Comparison of ENCODE assay signal across 14 mouse cellular contexts in the genomic region with DNA sequence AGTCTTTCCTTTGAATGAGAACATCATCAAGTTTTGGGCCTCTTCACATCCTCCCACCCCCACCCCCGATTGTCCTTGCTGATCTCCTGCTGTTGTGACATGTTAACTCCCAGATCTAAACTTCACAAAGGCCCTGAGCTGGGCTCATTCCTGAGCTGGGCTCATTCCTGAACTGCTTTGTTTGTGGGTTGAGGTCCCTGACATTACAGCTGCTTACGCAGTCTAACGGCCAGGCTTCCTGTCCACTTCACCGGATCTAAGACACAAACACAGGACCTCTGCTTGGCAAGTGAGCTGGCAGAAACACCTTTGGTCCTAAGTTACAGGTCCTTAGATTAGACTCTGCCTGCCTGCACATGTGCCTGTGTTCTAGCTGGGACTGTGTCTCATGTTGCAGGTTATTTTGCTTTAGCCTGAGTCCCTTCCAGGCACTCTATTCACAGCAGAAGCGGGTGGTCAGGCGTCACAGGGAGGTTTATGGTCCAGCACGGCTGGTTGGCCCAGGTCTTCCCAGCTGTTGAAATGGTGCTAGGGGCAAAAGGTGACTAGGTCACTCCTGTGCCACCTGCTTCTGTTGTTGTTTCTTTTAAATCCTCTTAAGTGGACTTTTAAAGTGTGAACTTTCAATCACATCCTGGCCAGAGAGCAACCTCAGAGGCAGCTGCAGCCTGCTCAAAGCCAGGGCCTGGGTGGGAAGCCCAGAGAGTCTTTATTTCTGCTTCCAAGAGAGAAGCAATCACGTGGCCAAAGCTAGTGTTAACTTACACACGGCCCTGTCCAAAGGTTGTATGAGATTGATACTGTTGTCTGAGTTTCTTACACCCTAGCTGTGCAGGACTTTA.
DNase-seq lines count a peak whose midpoint lies in the region; ATAC-seq and TF ChIP-seq lines count a peak whose summit lies in the region.
"Had no signal": no experiment of that assay in that cellular context is flagged by ENCODE, and none has a peak within 500 bp of the region (broad histone marks: within the 10 kb centered on the region; RNA-seq: fewer than 3 reads in every experiment).

No protein-coding gene starts in this region.

- WGBS in neural tube, embryonic 15.5 days, result 14% methylated on average over 9 of the region's 9 CpGs
- 20% methylated on average over 9 of the region's 9 CpGs for WGBS in intestine, postnatal 0 days
- WGBS in stomach, embryonic 16.5 days, result 23% methylated on average over 9 of the region's 9 CpGs
- WGBS in forebrain, embryonic 11.5 days, result 6% methylated on average over 9 of the region's 9 CpGs
- WGBS in midbrain, embryonic 15.5 days, result 15% methylated on average over 9 of the region's 9 CpGs

- no peak for TF ChIP-seq CTCF in intestine, postnatal 0 days (IDR thresholded peaks at IDR 0.05; ENCODE audit: low read depth)

- no peaks in the 10 kb centered on the region for H3K4me1 ChIP-seq in neural tube, embryonic 15.5 days
- H3K4me1 ChIP-seq in intestine, postnatal 0 days (replicated peaks; ENCODE audit: control insufficient read depth, insufficient read depth, low read length), result no peaks in the 10 kb centered on the region
- no peaks in the 10 kb centered on the region for H3K4me1 ChIP-seq in stomach, embryonic 16.5 days (ENCODE audit: control insufficient read depth, insufficient read depth, low read length)
- peaks cover 4% of the 10 kb centered on the region; the same call in 1 of the 2 replicates for H3K4me1 ChIP-seq in forebrain, embryonic 11.5 days (replicated peaks; ENCODE audit: control insufficient read depth, insufficient read depth, low read length)
- no peaks in the 10 kb centered on the region for H3K4me1 ChIP-seq in midbrain, embryonic 15.5 days
- H3K4me1 ChIP-seq: embryonic facial prominence, embryonic 15.5 days had no signal

- H3K9me3 ChIP-seq in neural tube, embryonic 15.5 days (replicated peaks), result no peaks in the 10 kb centered on the region
- no peaks in the 10 kb centered on the region for H3K9me3 ChIP-seq in intestine, postnatal 0 days (ENCODE audit: control insufficient read depth)
- no peaks in the 10 kb centered on the region for H3K9me3 ChIP-seq in stomach, embryonic 16.5 days (replicated peaks; ENCODE audit: control insufficient read depth, low read length)
- H3K9me3 ChIP-seq in forebrain, embryonic 11.5 days (ENCODE audit: control insufficient read depth, low read length), result no peaks in the 10 kb centered on the region
- no peaks in the 10 kb centered on the region for H3K9me3 ChIP-seq in midbrain, embryonic 15.5 days
- H3K9me3 ChIP-seq: embryonic facial prominence, embryonic 15.5 days; hindbrain, embryonic 12.5 days had no signal

- no peak overlapping the region for H3K27ac ChIP-seq in neural tube, embryonic 15.5 days (replicated peaks)
- peak overlapping the region; percentile 54; the same call in 1 of the 2 replicates for H3K27ac ChIP-seq in intestine, postnatal 0 days (ENCODE audit: low read depth, low read length)
- H3K27ac ChIP-seq in stomach, embryonic 16.5 days (ENCODE audit: low read length), result no peak overlapping the region
- H3K27ac ChIP-seq in forebrain, embryonic 11.5 days (ENCODE audit: low read depth, low read length), result no peak overlapping the region
- no peak overlapping the region for H3K27ac ChIP-seq in midbrain, embryonic 15.5 days
- H3K27ac ChIP-seq: embryonic facial prominence, embryonic 15.5 days; hindbrain, embryonic 12.5 days had no signal

- DNase-seq in neural tube, embryonic 10.5 days (ENCODE audit: extremely low spot score, low spot score), result peak; percentile 38
- DNase-seq in kidney, postnatal 36 days, result peak; percentile 3 to 37
- DNase-seq in right cerebral cortex, postnatal 10 days (ENCODE audit: low spot score in 2 of 2), result no peak
- no peak for DNase-seq in forebrain, embryonic 11.5 days (ENCODE audit: low spot score)
- DNase-seq: adrenal gland, adult 8-10 months; cerebellum, adult 11 months; layer of hippocampus, postnatal 36 days; lung, postnatal 4 days had no signal

- H3K36me3 ChIP-seq in neural tube, embryonic 15.5 days, result no peaks in the 10 kb centered on the region
- H3K36me3 ChIP-seq in intestine, postnatal 0 days (ENCODE audit: control insufficient read depth, insufficient read depth), result no peaks in the 10 kb centered on the region
- H3K36me3 ChIP-seq in stomach, embryonic 16.5 days (ENCODE audit: control insufficient read depth, insufficient read depth, low read length), result no peaks in the 10 kb centered on the region
- no peaks in the 10 kb centered on the region for H3K36me3 ChIP-seq in forebrain, embryonic 11.5 days (ENCODE audit: control insufficient read depth, insufficient read depth, low read length)
- no peaks in the 10 kb centered on the region for H3K36me3 ChIP-seq in midbrain, embryonic 15.5 days (replicated peaks)
- H3K36me3 ChIP-seq: embryonic facial prominence, embryonic 15.5 days; hindbrain, embryonic 12.5 days had no signal

- H3K9ac ChIP-seq in neural tube, embryonic 15.5 days (replicated peaks), result no peak overlapping the region
- H3K9ac ChIP-seq in intestine, postnatal 0 days (ENCODE audit: low read depth, low read length), result no peak overlapping the region
- H3K9ac ChIP-seq in stomach, embryonic 16.5 days (ENCODE audit: low read length), result no peak overlapping the region
- H3K9ac ChIP-seq in forebrain, embryonic 11.5 days (ENCODE audit: low read length), result no peak overlapping the region
- H3K9ac ChIP-seq in midbrain, embryonic 15.5 days, result no peak overlapping the region
- H3K9ac ChIP-seq: embryonic facial prominence, embryonic 15.5 days; hindbrain, embryonic 12.5 days had no signal

- H3K4me2 ChIP-seq in neural tube, embryonic 15.5 days, result no peak overlapping the region
- no peak overlapping the region for H3K4me2 ChIP-seq in intestine, postnatal 0 days (replicated peaks; ENCODE audit: low read depth)
- H3K4me2 ChIP-seq in stomach, embryonic 16.5 days (ENCODE audit: low read depth, low read length), result no peak overlapping the region
- no peak overlapping the region for H3K4me2 ChIP-seq in forebrain, embryonic 11.5 days (ENCODE audit: low read depth, low read length, severe bottlenecking)
- no peak overlapping the region for H3K4me2 ChIP-seq in midbrain, embryonic 15.5 days
- H3K4me2 ChIP-seq: embryonic facial prominence, embryonic 15.5 days; hindbrain, embryonic 12.5 days had no signal

- H3K4me3 ChIP-seq in neural tube, embryonic 15.5 days (replicated peaks), result no peak overlapping the region
- no peak overlapping the region for H3K4me3 ChIP-seq in intestine, postnatal 0 days (ENCODE audit: low read depth, low read length)
- H3K4me3 ChIP-seq in stomach, embryonic 16.5 days (replicated peaks; ENCODE audit: low read length), result no peak overlapping the region
- no peak overlapping the region for H3K4me3 ChIP-seq in forebrain, embryonic 11.5 days (ENCODE audit: low read depth, low read length)
- H3K4me3 ChIP-seq in midbrain, embryonic 15.5 days, result no peak overlapping the region
- H3K4me3 ChIP-seq: embryonic facial prominence, embryonic 15.5 days; hindbrain, embryonic 12.5 days had no signal

- no peak for ATAC-seq in neural tube, embryonic 15.5 days (ENCODE audit: low FRiP score)
- peak; percentile 76 for ATAC-seq in intestine, postnatal 0 days
- ATAC-seq in stomach, embryonic 16.5 days (ENCODE audit: insufficient read depth, low FRiP score), result 0 out of 2 replicates have a peak, but pooled peaks have one; percentile 56
- no peak for ATAC-seq in forebrain, embryonic 11.5 days (replicated peaks; ENCODE audit: low FRiP score)
- ATAC-seq in midbrain, embryonic 15.5 days (replicated peaks), result no peak

- H3K27me3 ChIP-seq in neural tube, embryonic 15.5 days (replicated peaks), result peaks cover 6% of the 10 kb centered on the region; the same call in 1 of the 2 replicates
- no peaks in the 10 kb centered on the region for H3K27me3 ChIP-seq in intestine, postnatal 0 days (replicated peaks; ENCODE audit: control insufficient read depth, insufficient read depth, low read length)
- no peaks in the 10 kb centered on the region for H3K27me3 ChIP-seq in stomach, embryonic 16.5 days (ENCODE audit: control insufficient read depth, insufficient read depth, low read length)
- peaks cover 3% of the 10 kb centered on the region for H3K27me3 ChIP-seq in forebrain, embryonic 11.5 days (ENCODE audit: control insufficient read depth, insufficient read depth, low read length)
- H3K27me3 ChIP-seq in midbrain, embryonic 15.5 days (replicated peaks), result peaks cover 3% of the 10 kb centered on the region; the same call in 1 of the 2 replicates
- H3K27me3 ChIP-seq: embryonic facial prominence, embryonic 15.5 days had no signal

Comparison
In these comparisons a context has a peak if more than half of its experiments do, and no peak if none do; other contexts are left out.
1. DNase-seq: peak in neural tube, embryonic 10.5 days (single experiment) and kidney, postnatal 36 days (2 of 2); none in right cerebral cortex, postnatal 10 days (0 of 2) and forebrain, embryonic 11.5 days (single experiment).
2. ATAC-seq: peak in intestine, postnatal 0 days (single experiment) and stomach, embryonic 16.5 days (single experiment); none in neural tube, embryonic 15.5 days (single experiment), forebrain, embryonic 11.5 days (single experiment) and midbrain, embryonic 15.5 days (single experiment).